Mouse (Mus musculus) right cerebral cortex, postnatal 4 days (tissue): ENCODE measurements around the gene Enc1.

Experiments used
- DNase-seq: peaks from one replicate; pipeline ENCODE4 v3.0.0-alpha.2; 2022

Gene Enc1

GRCm38 (mm10) chr13:97230101-97230500 lies 10.8 kb upstream of the Enc1 start:
- DNase-seq: no peak

DNA sequence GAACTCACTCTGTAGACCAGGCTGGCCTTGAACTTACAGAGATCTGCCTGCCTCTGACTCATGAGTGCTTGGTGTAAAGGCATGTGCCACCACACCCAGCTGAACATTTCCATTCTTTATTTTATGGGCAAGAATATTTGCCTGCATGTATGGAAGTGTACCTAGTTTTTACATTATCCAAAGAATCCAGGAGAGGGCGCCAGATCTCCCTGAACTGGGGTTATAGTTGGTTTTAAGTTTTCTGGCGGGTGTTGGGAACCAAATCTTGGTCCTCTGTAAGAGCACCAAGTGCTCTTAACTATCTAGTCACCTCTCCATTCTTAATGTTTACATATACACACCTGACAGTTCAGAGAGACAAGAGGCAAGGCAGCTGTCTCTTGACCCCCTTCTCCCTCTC lies 7.8 kb upstream of the Enc1 start:
- DNase-seq: no peak

- DNase-seq: peak; percentile 94
Observed at GRCm38 (mm10) chr13:97234785-97235417, 6.0 kb upstream of the Enc1 start.

DNA sequence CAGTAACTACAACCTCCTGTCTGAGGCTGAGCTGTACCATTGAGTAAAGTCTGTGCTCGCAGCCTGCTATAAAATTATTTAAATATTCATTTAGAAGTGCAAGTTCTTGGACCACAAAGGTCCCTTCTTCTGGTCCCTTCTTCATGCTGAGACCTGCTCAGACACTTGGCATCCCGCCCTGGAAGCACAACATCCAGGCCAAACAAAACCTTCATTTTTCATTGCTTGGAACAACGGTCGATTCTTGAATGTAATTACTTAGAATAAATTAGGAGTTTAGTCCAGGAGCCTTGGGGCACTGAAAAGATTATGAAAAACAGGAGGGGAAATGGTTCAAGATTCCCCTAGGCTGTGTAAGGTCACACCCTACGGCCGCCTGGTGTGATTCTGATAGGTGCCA lies 5.0 kb upstream of the Enc1 start:
- DNase-seq: no peak

- no peak for DNase-seq
Observed at GRCm38 (mm10) chr13:97237700-97238099, 3.2 kb upstream of the Enc1 start.

DNA sequence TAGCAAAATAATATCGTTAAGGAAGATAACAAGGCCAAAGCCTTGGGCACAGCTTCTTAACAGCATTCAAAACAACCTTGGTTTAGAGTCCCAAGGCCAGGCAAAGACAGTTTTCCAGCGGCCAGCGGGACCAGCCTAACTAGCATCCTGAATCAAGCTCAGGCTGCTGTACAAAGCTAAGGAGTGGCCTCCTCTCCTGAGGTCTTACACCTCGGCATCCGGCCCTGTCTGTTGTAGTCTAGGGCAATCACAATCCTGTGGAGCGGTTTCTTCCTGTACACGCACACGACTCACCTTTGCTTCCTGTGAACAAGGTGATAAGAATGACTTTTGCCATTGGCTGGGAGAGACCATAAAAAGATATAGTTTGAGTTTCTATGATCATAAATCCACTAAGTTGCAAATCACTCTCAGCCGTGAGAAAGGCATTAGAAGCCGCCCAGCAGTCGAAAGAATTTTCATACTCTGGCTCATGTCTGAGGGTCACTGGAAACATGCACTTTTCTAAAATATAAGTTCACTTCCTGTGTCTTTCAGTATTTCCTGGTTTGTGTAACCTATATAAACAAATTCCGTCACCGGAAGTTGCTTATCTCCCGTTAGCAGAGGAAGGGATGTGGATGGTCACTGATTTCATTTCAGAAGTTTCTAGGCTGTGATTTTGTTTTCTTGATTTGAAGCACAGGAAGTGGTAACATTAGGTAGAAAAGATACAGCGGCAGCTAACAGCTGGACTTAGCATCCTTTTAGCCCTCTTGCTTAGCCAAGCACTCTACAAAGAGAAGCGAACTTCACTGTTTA lies 2.5 kb upstream of the Enc1 start:
- no peak for DNase-seq

- DNase-seq: no peak
Observed at GRCm38 (mm10) chr13:97239343-97240180, 1.3 kb upstream of the Enc1 start.

DNA sequence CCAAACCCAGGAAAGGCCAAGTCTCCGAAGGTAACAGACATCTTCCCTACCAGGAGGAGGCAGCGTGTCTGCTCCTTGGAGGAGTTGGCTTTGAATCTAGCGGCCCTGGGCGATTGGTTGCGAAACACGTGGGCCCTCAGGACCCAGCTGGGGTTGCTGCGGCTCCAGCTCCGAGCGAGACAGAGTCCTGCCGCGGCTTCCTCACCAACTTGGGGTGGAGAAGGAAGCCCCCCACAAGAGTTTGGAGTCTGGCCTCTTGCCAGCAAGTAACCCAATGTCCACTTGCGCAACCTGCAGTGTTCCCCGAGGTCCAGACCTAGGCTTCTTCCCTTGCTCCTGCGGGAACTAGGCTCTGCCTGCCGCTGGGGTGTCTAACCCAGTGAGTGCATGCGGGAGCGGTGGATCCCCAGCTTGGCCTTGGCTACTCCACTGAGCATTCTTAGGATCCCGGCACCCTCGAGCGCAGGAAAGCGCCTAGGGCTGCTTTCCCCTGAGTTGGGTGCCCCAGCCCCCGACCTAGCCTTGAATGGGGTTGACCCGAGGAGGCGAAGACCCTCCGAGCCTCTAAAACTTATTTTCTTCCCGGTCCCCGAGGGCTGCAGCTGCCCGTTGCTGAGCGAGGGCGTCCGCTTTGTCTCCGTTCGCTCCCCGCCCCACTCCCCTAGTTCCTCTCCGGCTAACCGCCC lies 483 bp upstream of the Enc1 start:
- peak; percentile 74 for DNase-seq

GRCm38 (mm10) chr13:97241787-97242280 lies 929 bp downstream of the Enc1 start:
- no peak for DNase-seq

DNA sequence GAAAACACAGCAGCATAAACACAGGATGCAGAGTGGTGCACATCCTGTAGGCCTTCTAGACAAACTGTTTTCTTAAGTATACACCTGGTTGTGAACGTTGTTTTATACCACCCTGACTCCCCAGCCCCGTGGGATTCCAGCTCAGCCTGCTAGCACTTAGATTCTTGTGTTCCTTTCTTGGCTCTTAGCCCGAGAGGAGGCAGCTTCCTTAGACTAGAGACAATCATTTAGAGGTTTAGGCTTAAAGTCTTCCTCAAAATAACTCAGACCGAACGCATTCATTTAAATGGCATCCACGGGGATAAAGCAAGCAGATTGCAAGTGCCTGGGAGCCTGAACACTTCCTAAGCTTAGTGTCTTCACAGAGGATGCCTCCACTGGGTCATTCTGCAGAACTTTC lies 1.8 kb downstream of the Enc1 start:
- no peak for DNase-seq

- no peak for DNase-seq
Observed at GRCm38 (mm10) chr13:97243962-97244711, 3.2 kb downstream of the Enc1 start.

GRCm38 (mm10) chr13:97244712-97245105 lies 3.8 kb downstream of the Enc1 start:
- no peak for DNase-seq

- no peak for DNase-seq
Observed at GRCm38 (mm10) chr13:97245157-97245556, 4.3 kb downstream of the Enc1 start.

DNA sequence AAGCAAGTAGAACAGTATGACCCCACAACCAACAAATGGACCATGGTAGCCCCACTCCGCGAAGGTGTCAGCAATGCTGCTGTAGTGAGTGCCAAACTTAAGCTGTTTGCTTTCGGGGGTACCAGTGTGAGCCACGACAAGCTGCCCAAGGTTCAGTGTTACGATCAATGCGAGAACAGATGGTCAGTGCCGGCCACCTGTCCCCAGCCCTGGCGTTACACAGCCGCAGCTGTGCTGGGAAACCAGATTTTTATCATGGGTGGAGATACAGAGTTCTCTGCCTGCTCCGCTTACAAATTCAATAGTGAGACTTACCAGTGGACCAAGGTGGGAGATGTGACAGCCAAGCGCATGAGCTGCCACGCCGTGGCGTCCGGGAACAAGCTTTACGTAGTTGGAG lies 5.3 kb downstream of the Enc1 start:
- no peak for DNase-seq

GRCm38 (mm10) chr13:97247754-97248153 lies 6.8 kb downstream of the Enc1 start:
- DNase-seq: no peak

GRCm38 (mm10) chr13:97249051-97249461 lies 8.2 kb downstream of the Enc1 start:
- DNase-seq: no peak

DNA sequence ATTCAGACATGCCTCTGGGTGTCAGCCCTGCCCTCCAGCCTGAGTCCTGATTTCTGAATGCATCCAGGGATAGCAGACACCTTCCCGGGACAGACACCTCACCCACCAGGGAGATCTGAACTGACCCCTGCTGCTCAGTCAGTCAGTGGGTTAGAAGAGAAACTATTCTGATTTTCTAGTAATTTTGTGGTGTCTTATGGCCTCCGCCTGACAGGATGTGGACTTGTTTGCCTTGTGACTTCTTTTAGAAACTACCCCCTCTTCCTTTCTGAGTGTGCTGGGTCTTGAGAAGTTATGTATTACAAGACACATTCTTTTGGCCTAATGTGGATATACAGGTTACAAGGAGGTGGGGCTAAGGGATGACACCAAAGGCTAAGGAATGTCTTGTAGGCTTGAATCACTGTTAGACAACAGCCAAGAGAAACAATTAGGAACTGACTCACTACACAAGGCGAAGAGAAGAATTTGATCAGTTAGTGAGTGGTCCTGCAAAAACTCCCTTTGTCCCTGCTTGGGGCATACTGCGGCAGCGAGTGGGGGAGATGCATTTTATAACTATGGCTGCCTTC lies 8.7 kb downstream of the Enc1 start:
- DNase-seq: no peak

- DNase-seq: no peak
Observed at GRCm38 (mm10) chr13:97250148-97250547, 9.2 kb downstream of the Enc1 start.

- DNase-seq: no peak
Observed at GRCm38 (mm10) chr13:97250551-97251380, 9.9 kb downstream of the Enc1 start.

GRCm38 (mm10) chr13:97251736-97252135 lies 10.8 kb downstream of the Enc1 start:
- DNase-seq: no peak

DNA sequence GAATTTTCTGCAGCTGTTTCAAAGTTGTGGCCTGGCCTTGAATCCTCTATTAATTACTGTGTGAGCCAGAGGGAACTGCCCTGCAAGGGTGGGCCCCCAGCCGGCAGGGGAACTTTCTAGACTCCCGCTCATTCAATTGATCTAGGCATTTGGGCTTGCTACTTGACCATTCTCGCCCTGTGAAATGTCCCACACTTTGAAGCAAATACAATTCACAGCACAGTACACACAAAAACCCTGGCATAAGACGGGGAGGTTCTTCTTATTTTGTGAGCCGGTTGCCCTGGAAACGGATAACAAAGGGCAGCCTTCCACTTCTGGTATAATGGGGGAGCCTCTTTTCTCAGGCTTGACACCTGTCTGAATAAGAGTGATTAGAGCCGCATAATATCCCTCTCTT lies 11.6 kb downstream of the Enc1 start:
- DNase-seq: no peak
